Mouse (Mus musculus) heart, postnatal 14 days (tissue): ENCODE data around the gene Srgap3. TPM values are rescaled to one million over a fixed set of nuclear protein-coding genes. Genes with fewer than 3 reads are reported as not detected.

ENCODE experiments used
- DNase-seq, 2 experiments: peaks; one replicate each; pipeline ENCODE4 v3.0.0; 2021 to 2022
- intact Hi-C: fragments of 180-260 bp; cut with DNase I; formaldehyde crosslinking; loops from one replicate; pipeline ENCODE4 v1.15.1; 2025
- total RNA-seq, 2 experiments: library from RNA; stranded (reverse); gene quantifications; 2 replicates each; pipeline ENCODE4 v1.2.3; 2021

Srgap3 gene
- total RNA-seq, 2 experiments from 2014 or later = 1.5 to 1.9 TPM

DNA sequence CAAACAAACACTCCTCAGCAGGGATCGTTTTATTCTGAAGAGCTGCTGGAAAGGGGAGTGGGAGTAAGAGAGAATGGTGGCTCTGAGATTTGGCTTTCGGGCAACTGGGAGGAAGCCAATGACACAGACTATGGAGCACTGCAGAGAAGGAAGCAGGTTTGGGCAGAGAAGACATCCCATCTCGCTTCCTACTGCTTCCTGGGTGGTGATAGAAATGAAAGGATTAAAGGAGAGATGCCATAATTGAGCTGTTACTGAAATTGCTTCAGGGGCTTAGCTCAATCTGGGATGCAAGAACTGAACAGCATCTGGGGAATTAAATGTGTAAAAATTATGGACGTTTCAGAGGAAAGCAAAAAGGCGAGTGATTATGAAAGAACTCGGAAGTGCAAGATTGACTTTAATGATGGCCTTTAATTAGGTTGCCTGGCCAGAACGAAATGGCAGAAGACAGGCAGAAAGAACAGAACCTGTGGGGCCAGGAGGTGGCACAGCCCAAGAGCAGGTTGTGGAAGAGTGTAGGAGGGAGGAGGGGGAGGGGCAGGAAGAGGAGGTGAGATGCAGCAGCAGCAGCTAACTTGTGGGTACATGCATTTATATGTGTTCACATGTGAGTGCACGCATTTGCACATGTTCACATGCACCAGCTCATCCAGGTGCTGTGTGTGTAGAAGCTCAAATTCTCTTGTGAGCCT, 126.6 kb downstream of the Srgap3 start:
- no peak for DNase-seq
- intact Hi-C loops = no loop called here

GRCm38 (mm10) chr6:112818403-112818901, 128.6 kb downstream of the Srgap3 start:
- intact Hi-C loops = no loop called here
- DNase-seq = no peak

GRCm38 (mm10) chr6:112815604-112816003, 131.5 kb downstream of the Srgap3 start:
- DNase-seq = no peak
- intact Hi-C loops = no loop called here

GRCm38 (mm10) chr6:112814525-112815086, 132.5 kb downstream of the Srgap3 start:
- intact Hi-C loops = no loop called here
- DNase-seq = no peak

DNA sequence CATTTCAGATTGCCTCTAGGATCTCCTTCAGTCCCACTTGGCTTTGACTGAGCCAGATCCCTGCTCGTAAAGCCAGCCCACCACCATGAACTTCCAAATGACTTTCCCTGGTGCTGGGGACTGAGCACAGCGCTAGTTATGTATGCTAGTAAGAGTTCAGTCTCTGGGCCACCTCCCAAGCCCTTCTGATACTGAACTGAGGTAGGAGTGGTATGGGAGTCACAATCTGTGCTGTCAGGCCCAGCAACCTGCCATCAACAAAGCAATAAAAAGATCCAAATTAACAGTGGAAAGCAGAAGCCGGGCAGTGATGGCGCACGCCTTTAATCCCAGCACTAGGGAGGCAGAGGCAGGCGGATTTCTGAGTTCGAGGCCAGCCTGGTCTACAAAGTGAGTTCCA, 134.2 kb downstream of the Srgap3 start:
- intact Hi-C loops = no loop called here

GRCm38 (mm10) chr6:112810521-112810830, 136.6 kb downstream of the Srgap3 start:
- intact Hi-C loops = no loop called here

More for the DNA sequence above, 134.2 kb downstream of the Srgap3 start:
- no peak for DNase-seq

GRCm38 (mm10) chr6:112809658-112810520, 137.2 kb downstream of the Srgap3 start:
- no peak for DNase-seq
- intact Hi-C loops = no loop called here

More at GRCm38 (mm10) chr6:112810521-112810830, 136.6 kb downstream of the Srgap3 start:
- no peak for DNase-seq

GRCm38 (mm10) chr6:112808738-112809137, 138.3 kb downstream of the Srgap3 start:
- DNase-seq = no peak
- intact Hi-C loops = no loop called here

- no peak for DNase-seq
- intact Hi-C loops = no loop called here
These were observed 145.1 kb downstream of the Srgap3 start for GRCm38 (mm10) chr6:112801917-112802316.

DNA sequence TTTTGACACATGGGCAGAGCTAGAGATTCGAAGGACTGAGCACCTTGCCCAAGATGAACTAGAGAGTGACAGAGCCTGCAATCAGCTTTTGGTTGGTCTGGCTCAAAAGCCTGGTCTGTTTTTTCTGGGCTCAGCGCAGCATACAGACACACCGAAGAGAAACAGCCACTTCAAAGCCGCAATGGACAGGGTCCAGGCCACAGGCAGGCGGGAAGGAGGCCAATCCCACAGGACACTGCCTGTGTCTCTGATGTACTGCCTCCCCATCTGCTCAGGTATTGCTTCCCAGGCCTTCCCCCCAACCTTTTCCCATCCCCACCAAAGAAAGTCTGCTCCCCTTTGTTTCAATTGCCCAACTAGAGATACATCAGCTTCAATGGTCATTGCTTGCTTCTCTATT, 148.7 kb downstream of the Srgap3 start:
- DNase-seq = no peak
- intact Hi-C loops = no loop called here

- peak in 1 of 2 experiments; percentile 6 for DNase-seq
- intact Hi-C loops = no loop called here
These were observed 150.5 kb downstream of the Srgap3 start for GRCm38 (mm10) chr6:112796607-112797006.

DNA sequence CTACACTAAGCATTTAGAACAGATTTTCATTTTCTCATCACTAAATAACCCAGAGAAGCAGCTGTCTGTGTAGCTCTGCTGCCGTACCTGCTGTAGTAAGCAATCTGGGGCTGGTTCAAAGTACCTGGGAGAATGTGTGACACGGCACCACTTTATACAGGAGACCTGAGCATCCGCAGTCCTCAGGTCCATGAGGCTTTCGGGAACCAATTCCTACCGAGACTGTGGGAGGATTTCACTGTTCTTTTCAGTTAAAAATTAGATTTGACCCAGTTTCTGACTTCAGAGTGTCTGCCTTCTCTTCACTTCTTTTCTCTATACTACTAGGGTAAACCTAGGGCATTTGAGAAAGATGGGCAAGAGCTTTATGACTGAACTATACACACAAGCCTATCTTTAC, 153.2 kb downstream of the Srgap3 start:
- no peak for DNase-seq
- intact Hi-C loops = no loop called here

DNA sequence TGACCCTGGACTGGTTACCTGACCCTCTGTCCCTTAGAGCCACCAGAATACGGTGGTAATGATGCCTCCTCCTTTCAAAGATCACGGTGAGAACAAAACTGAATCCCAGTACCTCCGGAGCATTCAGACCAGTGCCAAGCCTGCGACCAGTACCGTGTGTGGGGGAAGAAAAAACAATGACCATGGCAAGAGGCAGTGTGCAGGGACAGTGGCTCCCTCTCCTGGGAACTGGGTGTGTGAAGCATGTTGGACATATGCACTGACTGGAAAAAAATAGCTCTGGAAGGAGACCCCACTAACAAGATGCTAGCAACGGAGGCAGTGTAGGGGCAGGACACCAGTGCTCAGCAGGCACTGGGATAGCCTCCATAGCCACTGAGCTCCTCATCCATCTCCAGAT, 157.2 kb downstream of the Srgap3 start:
- DNase-seq = no peak
- intact Hi-C loops = no loop called here

DNA sequence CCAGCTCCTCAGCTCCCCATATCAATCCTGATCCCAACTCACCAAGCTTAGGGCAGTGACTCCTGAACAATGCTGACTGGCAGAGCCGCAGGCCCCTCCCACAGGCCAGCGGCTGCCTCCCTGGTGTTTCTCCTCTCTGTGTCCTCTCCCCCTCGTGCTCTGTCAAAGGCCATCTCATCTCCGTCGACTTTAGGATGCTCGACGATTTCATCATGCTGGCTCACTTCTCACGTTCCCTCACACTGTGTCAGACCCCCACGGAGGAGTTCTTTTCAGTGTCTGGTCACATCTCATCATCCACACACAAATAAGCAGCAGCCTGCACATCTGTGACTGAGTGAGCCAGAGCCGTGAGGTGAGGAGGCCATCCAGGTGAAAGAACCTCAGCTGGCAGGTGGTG, 158.4 kb downstream of the Srgap3 start:
- no peak for DNase-seq
- intact Hi-C loops = no loop called here

DNA sequence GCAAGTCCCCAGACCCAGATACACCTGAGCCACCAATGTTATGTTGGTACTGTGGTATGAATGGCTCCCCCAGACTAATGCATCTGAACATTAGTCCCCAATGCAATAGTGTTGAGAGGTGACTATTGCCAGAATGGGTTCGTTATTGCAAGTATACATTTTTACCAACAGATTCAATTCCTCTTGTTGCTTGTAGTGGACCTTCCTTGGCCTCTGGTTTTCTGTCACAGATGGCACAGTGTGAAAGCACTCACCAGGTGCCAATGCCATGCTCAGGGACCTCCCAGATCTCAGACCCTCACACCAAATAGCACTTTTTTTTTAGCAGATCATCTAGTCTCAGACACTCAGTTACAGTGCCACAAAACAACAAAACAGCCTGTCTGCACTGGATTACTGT, 158.9 kb downstream of the Srgap3 start:
- intact Hi-C loops = no loop called here
- DNase-seq = no peak

DNA sequence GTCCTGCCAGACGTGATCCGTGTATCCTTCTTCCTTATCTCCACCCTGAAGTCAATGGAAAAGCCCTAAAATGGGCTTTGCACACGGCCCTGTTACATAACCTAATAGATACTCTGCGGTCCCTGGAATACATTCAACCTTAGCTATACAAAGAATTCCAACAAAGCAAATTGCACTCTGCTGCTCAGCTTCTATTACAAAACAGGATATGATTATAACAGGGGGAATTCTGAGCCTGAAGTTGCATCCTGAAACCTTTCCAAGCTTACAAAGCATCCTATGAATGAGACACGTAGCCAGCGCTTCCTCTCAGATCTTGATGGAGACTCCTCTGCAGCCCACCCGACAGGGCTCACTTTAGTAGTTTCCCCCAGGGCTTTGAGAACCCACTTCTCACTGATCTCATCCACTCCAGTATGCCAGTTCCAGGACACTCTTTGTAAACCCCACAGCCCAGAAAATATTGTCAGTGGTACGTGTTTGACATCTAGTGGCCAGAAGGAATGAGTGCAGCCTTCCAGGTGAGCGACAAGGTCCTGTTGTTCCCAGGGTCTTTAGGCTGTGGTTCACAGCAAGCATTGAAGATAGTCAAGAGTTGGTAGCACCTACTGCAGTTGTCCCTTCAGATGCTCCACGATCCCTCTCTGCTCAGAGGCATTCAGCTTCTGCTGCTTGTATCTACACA, 165.5 kb downstream of the Srgap3 start:
- intact Hi-C loops = loop anchor here (5.0 kb wide), 3 partner anchors 64 to 221 kb away; no protein-coding TSS in a partner anchor
- DNase-seq = peak in 1 of 2 experiments; percentile 8

- DNase-seq = peak in 1 of 2 experiments; percentile 12
- intact Hi-C loops = no loop called here
These were observed 168.9 kb downstream of the Srgap3 start for GRCm38 (mm10) chr6:112778211-112778610.

DNA sequence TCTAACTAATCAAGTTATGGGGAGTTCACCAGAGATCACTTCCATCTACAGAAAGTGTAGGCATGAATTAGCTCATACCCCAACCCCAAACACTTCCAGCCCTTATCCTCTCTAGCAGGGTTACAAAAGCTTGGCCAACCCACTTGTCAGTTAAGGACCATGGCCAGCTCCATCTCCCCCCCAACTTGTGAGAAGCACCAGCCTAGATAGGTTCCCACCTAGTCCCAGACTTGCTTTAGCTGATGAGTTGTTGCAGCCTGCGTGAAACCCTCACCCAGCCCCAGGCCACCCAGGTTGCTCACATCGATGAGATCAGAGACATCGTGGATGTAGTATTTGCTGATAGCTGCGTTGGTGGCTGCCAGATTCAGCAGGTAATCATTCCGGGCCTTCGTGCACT, 170.3 kb downstream of the Srgap3 start:
- intact Hi-C loops = no loop called here
- peak in 1 of 2 experiments; percentile 5 for DNase-seq

GRCm38 (mm10) chr6:112773754-112774153, 173.3 kb downstream of the Srgap3 start:
- intact Hi-C loops = no loop called here
- DNase-seq = no peak

GRCm38 (mm10) chr6:112770996-112771395, 176.1 kb downstream of the Srgap3 start:
- intact Hi-C loops = no loop called here
- no peak for DNase-seq

DNA sequence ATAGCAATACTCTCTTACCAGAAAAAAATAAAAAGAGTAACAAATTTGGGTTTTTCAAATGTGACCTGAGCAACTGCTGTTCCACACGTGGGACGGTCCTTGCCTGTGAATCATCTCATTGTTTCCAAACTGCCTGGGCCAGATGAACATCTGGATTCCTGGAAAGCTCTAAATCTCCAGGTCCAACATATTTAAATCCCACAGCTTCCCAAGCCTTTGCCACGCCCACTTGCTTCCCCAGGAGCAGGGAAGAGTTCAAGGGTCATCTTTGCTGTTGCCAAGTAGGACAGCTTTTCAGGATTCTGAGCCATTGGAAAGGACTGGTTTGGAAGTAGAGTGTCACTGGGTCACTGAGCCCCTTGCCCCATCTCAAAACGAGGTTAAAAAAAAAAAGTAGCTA, 188.5 kb downstream of the Srgap3 start:
- intact Hi-C loops = no loop called here
- peak; percentile 14 to 37 for DNase-seq
